Mouse (Mus musculus): ENCODE results near the gene Stat2. TPM values are rescaled to one million over a fixed set of nuclear protein-coding genes. Genes with fewer than 3 reads are reported as not detected.

Gene Stat2
- total and polyA plus RNA-seq, 3 experiments: 7.3 to 12.2 (median 11.0) TPM

DNA sequence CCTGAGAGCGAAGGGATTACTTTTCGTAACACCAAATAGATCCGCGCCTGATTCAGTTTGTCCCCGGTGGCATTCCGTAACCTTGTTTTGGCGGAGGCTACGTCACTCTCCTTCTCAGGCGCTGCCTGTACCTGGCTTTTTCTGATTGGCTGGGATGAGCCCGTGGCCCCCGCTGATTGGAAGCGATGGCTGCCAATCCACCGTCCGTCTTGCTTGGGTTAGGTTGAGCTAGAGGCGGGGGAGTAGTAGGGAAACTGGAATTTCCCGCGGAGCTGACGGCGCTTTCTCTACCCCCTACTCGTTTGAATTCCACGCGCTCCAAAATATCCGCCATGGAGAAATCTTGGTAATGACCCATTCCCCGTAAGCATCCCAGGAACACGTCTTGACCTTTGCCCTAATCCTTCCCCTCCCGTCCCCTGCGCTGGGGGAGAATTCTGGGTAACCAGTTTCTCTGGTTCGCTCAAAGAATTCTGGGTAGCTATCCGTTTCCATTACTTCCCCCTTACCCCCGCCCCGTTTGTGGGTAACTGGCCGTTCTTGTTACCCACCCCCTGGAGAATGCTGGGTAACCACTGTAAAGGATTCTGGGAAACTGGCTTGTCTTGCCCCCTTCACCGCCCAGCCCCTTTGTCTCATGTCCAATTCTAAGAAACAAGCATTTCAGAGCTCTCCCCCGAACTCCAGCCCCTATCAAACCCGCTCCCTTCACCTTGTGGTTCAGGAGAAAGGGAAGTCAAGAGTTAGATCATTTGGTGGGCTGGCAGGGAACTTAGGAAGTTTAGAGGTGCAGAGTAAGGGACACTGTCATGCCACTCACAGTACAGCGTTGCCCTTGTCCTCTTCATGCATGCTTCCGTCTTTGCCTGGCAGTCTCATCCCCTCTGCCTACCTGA is 33.0 kb downstream of the Stat2 start, which contains the start of gene Pan2:
Gene Pan2, plus strand, starts transcription at position 210 of the 896 bp plus-strand sequence.
- Histone ChIP-seq H3K27ac (peak within 1 kb of the TSS; percentile 100), H3K79me2 (replicated peaks; ENCODE audit: control insufficient read depth, insufficient read depth, low read length) (no peaks in the 10 kb centered on the region), H3K36me3 (ENCODE audit: control insufficient read depth, insufficient read depth, low read length) (0 out of 2 replicates have a peak, but pooled peaks cover 2% of the 10 kb centered on the region), H3K27me3 (ENCODE audit: control insufficient read depth, insufficient read depth, low read length) (no peaks in the 10 kb centered on the region), H3K4me3 (peak within 1 kb of the TSS; percentile 88), H3K9ac (ENCODE audit: low read depth, low read length) (peak within 1 kb of the TSS; percentile 75), H3K4me1 (ENCODE audit: control insufficient read depth, insufficient read depth, low read length) (peaks cover 6% of the 10 kb centered on the region)
- intact Hi-C loops (cut with DNase I): loop anchor here (5.0 kb wide), 1 partner anchor 324 kb away; the partner anchor contains the start of gene Rps26
- WGBS: under 1% methylated on average over 37 of the region's 37 CpGs
- DNase-seq: peak; percentile 100
- no peak for TF ChIP-seq CTCF (IDR thresholded peaks at IDR 0.05)
- peak; percentile 41; the same call in 1 of the 2 replicates for TF ChIP-seq EP300 (IDR thresholded peaks at IDR 0.05; ENCODE audit: insufficient read depth, low read depth, low read length)
- peak; percentile 74 for TF ChIP-seq POLR2A (IDR thresholded peaks at IDR 0.05; ENCODE audit: insufficient read depth, low read depth, low read length)

DNA sequence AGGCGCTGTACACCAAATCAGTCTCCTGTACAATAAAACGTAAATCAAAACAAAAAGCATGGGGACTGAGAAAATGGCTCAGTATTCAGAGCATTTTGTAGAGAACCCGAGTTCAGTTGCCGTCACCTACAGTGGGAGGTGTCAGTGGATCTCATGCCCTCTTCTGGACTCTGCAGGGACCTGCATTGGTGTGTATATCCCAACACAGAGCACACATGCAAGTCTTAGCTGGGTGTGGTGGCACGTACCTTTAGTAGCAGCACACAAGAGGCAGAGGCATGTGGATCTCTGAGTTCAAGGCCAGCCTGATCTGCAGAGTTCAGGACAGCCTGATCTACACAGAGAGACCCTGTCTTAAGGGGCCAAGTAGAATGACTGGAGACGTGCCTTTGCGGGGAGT is 39.3 kb downstream of the Stat2 start:
- no peak overlapping the region for H3K27ac ChIP-seq
- H3K36me3 ChIP-seq (ENCODE audit: control insufficient read depth, insufficient read depth, low read length): no peaks in the 10 kb centered on the region
- DNase-seq: no peak
- no peaks in the 10 kb centered on the region for H3K27me3 ChIP-seq (ENCODE audit: control insufficient read depth, insufficient read depth, low read length)
- no peak overlapping the region for H3K4me3 ChIP-seq
- TF ChIP-seq CTCF (IDR thresholded peaks at IDR 0.05) (no peak), EP300 (IDR thresholded peaks at IDR 0.05; ENCODE audit: insufficient read depth, low read depth, low read length) (no peak), POLR2A (IDR thresholded peaks at IDR 0.05; ENCODE audit: insufficient read depth, low read depth, low read length) (no peak)
- 93% methylated on average over 7 of the region's 7 CpGs for WGBS
- intact Hi-C loops (cut with DNase I): no loop called here
- H3K4me1 ChIP-seq (ENCODE audit: control insufficient read depth, insufficient read depth, low read length): no peaks in the 10 kb centered on the region
- no peaks in the 10 kb centered on the region for H3K79me2 ChIP-seq (replicated peaks; ENCODE audit: control insufficient read depth, insufficient read depth, low read length)
- H3K9ac ChIP-seq (ENCODE audit: low read depth, low read length): no peak overlapping the region

DNA sequence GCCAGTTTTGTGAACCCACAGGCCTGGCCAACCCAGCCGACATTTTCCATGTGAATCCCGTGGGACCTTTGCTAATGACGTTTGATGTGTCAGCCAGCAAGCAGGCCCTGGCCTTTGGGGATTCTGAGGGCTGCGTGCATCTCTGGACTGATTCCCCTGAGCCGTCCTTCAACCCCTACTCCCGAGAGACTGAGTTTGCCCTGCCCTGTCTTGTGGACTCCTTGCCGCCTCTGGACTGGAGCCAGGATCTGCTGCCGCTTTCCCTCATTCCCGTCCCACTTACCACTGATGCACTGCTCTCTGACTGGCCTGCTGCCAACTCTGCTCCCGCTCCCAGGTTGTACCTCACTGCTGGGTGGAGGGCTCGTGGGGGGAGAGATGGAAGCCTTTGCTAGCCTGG is 39.8 kb downstream of the Stat2 start:
- H3K4me3 ChIP-seq: no peak overlapping the region
- H3K27ac ChIP-seq: no peak overlapping the region
- H3K27me3 ChIP-seq (ENCODE audit: control insufficient read depth, insufficient read depth, low read length): no peaks in the 10 kb centered on the region
- intact Hi-C loops (cut with DNase I): no loop called here
- H3K4me1 ChIP-seq (ENCODE audit: control insufficient read depth, insufficient read depth, low read length): no peaks in the 10 kb centered on the region
- H3K36me3 ChIP-seq (ENCODE audit: control insufficient read depth, insufficient read depth, low read length): no peaks in the 10 kb centered on the region
- H3K9ac ChIP-seq (ENCODE audit: low read depth, low read length): no peak overlapping the region
- TF ChIP-seq EP300 (IDR thresholded peaks at IDR 0.05; ENCODE audit: insufficient read depth, low read depth, low read length): no peak
- no peak for TF ChIP-seq CTCF (IDR thresholded peaks at IDR 0.05)
- no peak for TF ChIP-seq POLR2A (IDR thresholded peaks at IDR 0.05; ENCODE audit: insufficient read depth, low read depth, low read length)
- no peaks in the 10 kb centered on the region for H3K79me2 ChIP-seq (replicated peaks; ENCODE audit: control insufficient read depth, insufficient read depth, low read length)
- DNase-seq: peak; percentile 20 to 33
- 34% methylated on average over 11 of the region's 11 CpGs for WGBS

DNA sequence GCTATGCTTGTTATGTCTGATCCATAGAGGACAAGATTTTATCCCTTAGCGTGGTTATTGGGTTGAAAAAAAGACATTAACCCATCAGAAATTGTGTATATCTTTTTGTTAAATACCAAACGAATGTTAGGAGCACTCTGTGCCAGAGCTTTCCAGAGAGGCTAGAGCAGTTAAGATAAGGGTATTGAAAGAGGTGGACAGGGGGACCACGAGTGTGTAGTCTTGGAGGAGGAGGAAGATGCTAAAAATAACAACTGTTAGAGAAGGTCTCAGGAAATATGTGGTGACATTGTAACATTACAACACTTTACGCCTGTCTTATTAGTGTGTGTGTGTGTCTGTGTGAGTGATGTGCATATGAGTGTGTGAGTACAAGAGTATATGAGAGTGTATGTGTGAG is 40.5 kb downstream of the Stat2 start:
- TF ChIP-seq EP300 (IDR thresholded peaks at IDR 0.05; ENCODE audit: insufficient read depth, low read depth, low read length) (no peak), CTCF (IDR thresholded peaks at IDR 0.05) (no peak), POLR2A (IDR thresholded peaks at IDR 0.05; ENCODE audit: insufficient read depth, low read depth, low read length) (no peak)
- H3K36me3 ChIP-seq (ENCODE audit: control insufficient read depth, insufficient read depth, low read length): no peaks in the 10 kb centered on the region
- no peaks in the 10 kb centered on the region for H3K4me1 ChIP-seq (ENCODE audit: control insufficient read depth, insufficient read depth, low read length)
- H3K27me3 ChIP-seq (ENCODE audit: control insufficient read depth, insufficient read depth, low read length): no peaks in the 10 kb centered on the region
- no peaks in the 10 kb centered on the region for H3K79me2 ChIP-seq (replicated peaks; ENCODE audit: control insufficient read depth, insufficient read depth, low read length)
- no peak for DNase-seq
- intact Hi-C loops (cut with DNase I): no loop called here
- H3K9ac ChIP-seq (ENCODE audit: low read depth, low read length): no peak overlapping the region
- no peak overlapping the region for H3K4me3 ChIP-seq
- WGBS: 36% methylated on average over 4 of the region's 4 CpGs
- no peak overlapping the region for H3K27ac ChIP-seq

DNA sequence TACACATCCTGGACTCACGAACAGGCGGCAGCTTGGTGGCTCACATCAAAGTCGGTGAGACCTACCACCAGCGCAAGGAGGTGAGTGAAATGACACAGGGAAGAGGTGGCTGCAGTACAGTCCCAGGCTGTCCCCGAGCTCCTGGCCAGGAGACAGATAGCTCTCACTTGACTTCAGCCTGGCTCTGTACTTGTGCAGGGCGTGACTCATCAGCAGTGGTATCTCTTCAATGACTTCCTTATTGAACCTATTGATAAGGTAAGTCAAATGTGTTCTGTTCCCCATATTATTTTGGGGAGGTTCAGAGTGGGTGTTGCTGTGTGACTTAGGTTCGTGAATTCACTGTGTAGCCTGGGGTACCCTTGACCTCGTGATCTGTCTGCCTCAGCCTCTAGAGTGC is 45.2 kb downstream of the Stat2 start:
- Histone ChIP-seq H3K79me2 (replicated peaks; ENCODE audit: control insufficient read depth, insufficient read depth, low read length) (no peaks in the 10 kb centered on the region), H3K4me1 (ENCODE audit: control insufficient read depth, insufficient read depth, low read length) (no peaks in the 10 kb centered on the region), H3K36me3 (ENCODE audit: control insufficient read depth, insufficient read depth, low read length) (no peaks in the 10 kb centered on the region), H3K9ac (ENCODE audit: low read depth, low read length) (no peak overlapping the region), H3K27ac (no peak overlapping the region), H3K4me3 (no peak overlapping the region), H3K27me3 (ENCODE audit: control insufficient read depth, insufficient read depth, low read length) (no peaks in the 10 kb centered on the region)
- intact Hi-C loops (cut with DNase I): no loop called here
- WGBS: 91% methylated on average over 8 of the region's 8 CpGs
- no peak for TF ChIP-seq CTCF (IDR thresholded peaks at IDR 0.05)
- TF ChIP-seq POLR2A (IDR thresholded peaks at IDR 0.05; ENCODE audit: insufficient read depth, low read depth, low read length): no peak
- TF ChIP-seq EP300 (IDR thresholded peaks at IDR 0.05; ENCODE audit: insufficient read depth, low read depth, low read length): no peak
- no peak for DNase-seq

DNA sequence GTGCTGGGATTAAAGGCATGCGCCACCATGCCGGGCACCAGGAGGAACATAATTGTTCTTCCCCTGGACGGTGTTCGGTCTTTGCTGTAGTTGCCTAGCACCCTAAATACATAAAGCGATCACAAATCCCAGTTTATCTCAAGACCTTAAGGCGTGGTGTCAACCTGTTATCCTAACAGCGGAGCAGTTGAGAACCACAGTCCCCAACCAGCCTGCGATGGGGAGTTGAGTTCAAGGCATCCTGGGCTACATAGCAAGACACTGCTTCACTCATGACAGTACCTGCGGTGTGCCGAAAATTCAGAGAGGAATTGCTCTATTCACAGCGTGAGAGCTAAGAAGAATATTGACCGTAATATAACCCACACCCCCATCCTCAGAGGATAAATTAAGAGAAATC is 51.3 kb downstream of the Stat2 start:
- 39% methylated on average over 12 of the region's 12 CpGs for WGBS
- peak overlapping the region; percentile 98 for H3K27ac ChIP-seq
- no peaks in the 10 kb centered on the region for H3K27me3 ChIP-seq (ENCODE audit: control insufficient read depth, insufficient read depth, low read length)
- 0 out of 2 replicates have a peak overlapping the region, but pooled peaks have one; percentile 33 for H3K9ac ChIP-seq (ENCODE audit: low read depth, low read length)
- no peaks in the 10 kb centered on the region for H3K79me2 ChIP-seq (replicated peaks; ENCODE audit: control insufficient read depth, insufficient read depth, low read length)
- intact Hi-C loops (cut with DNase I): loop anchor here (2.0 kb wide), 1 partner anchor 15 kb away; the partner anchor contains the start of gene Cs
- peaks cover 4% of the 10 kb centered on the region for H3K4me1 ChIP-seq (ENCODE audit: control insufficient read depth, insufficient read depth, low read length)
- no peaks in the 10 kb centered on the region; the same call in 1 of the 2 replicates for H3K36me3 ChIP-seq (ENCODE audit: control insufficient read depth, insufficient read depth, low read length)
- no peak for DNase-seq
- TF ChIP-seq POLR2A (IDR thresholded peaks at IDR 0.05; ENCODE audit: insufficient read depth, low read depth, low read length): no peak
- no peak for TF ChIP-seq CTCF (IDR thresholded peaks at IDR 0.05)
- TF ChIP-seq EP300 (IDR thresholded peaks at IDR 0.05; ENCODE audit: insufficient read depth, low read depth, low read length): no peak
- peak overlapping the region; percentile 81 for H3K4me3 ChIP-seq
